Mouse (Mus musculus) hindbrain, postnatal 0 days (tissue): ENCODE measurements around the gene Kif3b. TPM values are rescaled to one million over a fixed set of nuclear protein-coding genes. Genes with fewer than 3 reads are reported as not detected.

ENCODE experiments used
- ATAC-seq: fragments of 200-750 bp; cut with Nextera tagmentation; 2 replicates; pipeline ENCODE4 v1.8.0; 2017; ENCODE audit warnings: mild to moderate bottlenecking, moderate TSS enrichment, moderate library complexity
- DNase-seq: peaks from one replicate; pipeline ENCODE4 v3.0.0-alpha.2; 2015; ENCODE audit warnings: low spot score
- H3K27ac ChIP-seq: fragments of 300-500 bp; sonication (generic); 2 replicates; pipeline ENCODE4 v1.5.1; 2014; ENCODE audit warnings: mild to moderate bottlenecking
- H3K27me3 ChIP-seq: fragments of 300-500 bp; sonication (generic); 2 replicates; pipeline ENCODE4 v1.6.1; 2014; ENCODE audit warnings: low read length, mixed read lengths; ENCODE audit not compliant: insufficient read depth
- H3K36me3 ChIP-seq: fragments of 300-500 bp; sonication (generic); 2 replicates; pipeline ENCODE4 v1.6.1; 2014; ENCODE audit warnings: low read length, mixed read lengths; ENCODE audit not compliant: insufficient read depth
- H3K4me1 ChIP-seq: fragments of 300-500 bp; sonication (generic); 2 replicates; pipeline ENCODE4 v1.6.1; 2014; ENCODE audit warnings: antibody characterized with exemption, low read length, mixed read lengths; ENCODE audit not compliant: insufficient read depth
- H3K4me2 ChIP-seq: fragments of 300-500 bp; sonication (generic); 2 replicates; pipeline ENCODE4 v1.6.1; 2014; ENCODE audit warnings: low read depth, mild to moderate bottlenecking, low read length, moderate library complexity, mixed read lengths
- H3K4me3 ChIP-seq: fragments of 300-500 bp; sonication (generic); 2 replicates; pipeline ENCODE4 v1.5.1; 2014; ENCODE audit warnings: low read length
- H3K9ac ChIP-seq: fragments of 300-500 bp; sonication (generic); replicated peaks from 2 replicates; pipeline ENCODE4 v1.6.1; 2014; ENCODE audit warnings: mild to moderate bottlenecking, low read length, moderate library complexity, mixed read lengths
- H3K9me3 ChIP-seq: fragments of 300-500 bp; sonication (generic); 2 replicates; pipeline ENCODE4 v1.6.1; 2016; ENCODE audit warnings: low read length, mixed read lengths
- CTCF ChIP-seq: IDR thresholded peaks from 2 replicates; pipeline ENCODE4 v1.5.1; 2016; ENCODE audit warnings: antibody characterized with exemption, control low read depth, low read depth
- WGBS: fragments of 180-500 bp; shearing (Covaris S2); extraction: QIAGEN DNeasy Blood & Tissue Kit; methylation state at CpG from one replicate; pipeline ENCODE4 v1.1.7; 2014; 5-methylcytosine and 5-hydroxymethylcytosine counted together
- polyA plus RNA-seq: library from polyadenylated mRNA; unstranded; fragments of >200 nt; fragmentation: Nextera tagmentation; extraction: Ambion mirVana; gene quantifications from 2 replicates; pipeline ENCODE4 v1.2.1, GENCODE M21; 2015
- total RNA-seq: library from RNA; depleted of rRNA; stranded (reverse); fragments of >200 nt; gene quantifications from 2 replicates; pipeline ENCODE4 v1.2.3, GENCODE M21; 2014; rRNA removed

Kif3b gene
- 38.1 and 42.3 TPM in 2 replicates for total RNA-seq
- 17.6 and 17.7 TPM in 2 replicates for polyA plus RNA-seq

DNA sequence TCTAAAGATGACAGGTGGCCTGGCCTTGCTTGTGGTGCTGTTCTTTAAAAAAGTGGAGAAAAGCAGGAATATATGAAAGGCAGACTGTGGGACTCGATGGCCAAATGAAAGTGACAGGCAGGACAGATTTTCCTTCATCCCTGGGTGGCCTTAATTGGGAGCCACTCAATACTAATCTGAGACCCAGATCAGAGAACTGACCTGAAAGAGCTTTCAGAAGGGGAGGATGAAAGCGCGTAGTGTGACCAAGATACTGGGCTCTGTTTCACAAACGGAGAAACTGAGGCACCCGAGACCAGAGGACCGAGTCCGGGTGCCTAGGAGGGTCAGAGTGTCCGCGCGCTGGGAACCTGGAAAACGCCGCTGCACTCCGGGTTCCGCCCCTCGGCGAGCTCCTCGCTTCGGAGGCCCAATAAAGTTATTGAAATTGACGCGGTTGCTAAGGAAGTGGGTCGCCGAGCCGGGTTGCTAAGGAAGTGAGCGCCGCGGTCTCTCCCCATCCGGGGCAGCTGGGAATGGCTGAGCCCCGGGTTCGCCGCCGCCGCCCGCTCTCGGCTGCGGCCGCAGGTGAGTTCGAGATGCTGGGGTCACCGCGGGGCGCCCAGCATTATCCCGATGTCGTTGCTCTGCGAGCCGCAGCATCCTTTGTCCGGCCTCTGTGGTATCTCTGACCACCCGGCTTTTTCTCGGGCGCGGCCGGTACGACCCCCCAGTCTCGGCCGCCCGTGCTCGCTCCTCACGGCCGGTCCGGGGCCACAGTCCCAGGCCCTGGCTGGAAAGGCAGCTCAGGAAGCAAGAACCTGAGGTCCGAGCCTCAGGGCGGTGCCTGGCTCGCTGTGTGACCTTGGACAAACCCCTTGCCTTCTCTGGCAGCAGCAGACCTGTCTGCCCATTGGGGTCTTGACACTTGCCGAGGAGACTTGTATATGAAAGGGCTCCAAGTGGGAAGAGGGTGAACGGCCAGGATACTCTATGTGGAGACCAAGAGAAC is at the start of gene Kif3b:
TSS of gene Kif3b (plus strand) at position 476 of the 991 bp plus-strand sequence.
- H3K4me3 ChIP-seq, result peak within 1 kb of the TSS; percentile 66
- ATAC-seq, result peak; percentile 93
- no peaks in the 10 kb centered on the region for H3K9me3 ChIP-seq
- H3K27ac ChIP-seq, result peak within 1 kb of the TSS; percentile 74
- peak; percentile 95 for DNase-seq
- no peaks in the 10 kb centered on the region for H3K27me3 ChIP-seq
- peak within 1 kb of the TSS; percentile 60 for H3K4me2 ChIP-seq
- no peak for TF ChIP-seq CTCF
- peaks cover 12% of the 10 kb centered on the region for H3K4me1 ChIP-seq
- no peaks in the 10 kb centered on the region for H3K36me3 ChIP-seq
- WGBS, result under 1% methylated on average over 60 of the region's 63 CpGs
- H3K9ac ChIP-seq, result peak within 1 kb of the TSS; percentile 91

DNA sequence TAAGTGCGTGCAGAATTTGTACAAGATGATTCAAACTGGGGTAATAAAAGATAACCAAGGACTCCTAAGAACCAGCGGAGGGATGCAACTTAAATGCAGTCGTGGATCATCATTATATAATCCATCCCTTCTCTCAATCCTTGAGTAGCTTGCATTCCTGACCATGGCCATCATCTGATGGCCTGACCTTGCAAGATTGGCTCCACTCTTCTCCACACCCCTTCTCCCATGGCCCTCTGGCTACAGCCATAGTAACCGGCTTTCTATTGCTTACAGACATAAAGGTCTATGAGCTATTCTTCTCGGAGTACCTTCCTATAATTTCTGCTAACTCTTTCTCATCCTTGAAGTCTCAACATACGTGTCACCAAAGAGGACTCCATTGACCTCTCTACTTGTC is 49.1 kb upstream of the Kif3b start:
- ATAC-seq (no peak), DNase-seq (no peak)
- peak overlapping the region; percentile 95; the same call in 1 of the 2 replicates for H3K9ac ChIP-seq
- H3K9me3 ChIP-seq, result no peaks in the 10 kb centered on the region
- TF ChIP-seq CTCF, result no peak
- no peaks in the 10 kb centered on the region for H3K27me3 ChIP-seq
- H3K4me3 ChIP-seq, result peak overlapping the region; percentile 94
- H3K27ac ChIP-seq, result 0 out of 2 replicates have a peak overlapping the region, but pooled peaks have one; percentile 86
- H3K4me1 ChIP-seq, result peaks cover 20% of the 10 kb centered on the region
- no peaks in the 10 kb centered on the region for H3K36me3 ChIP-seq
- H3K4me2 ChIP-seq, result peak overlapping the region; percentile 94
- WGBS, result 66% methylated on average over 6 of the region's 6 CpGs

DNA sequence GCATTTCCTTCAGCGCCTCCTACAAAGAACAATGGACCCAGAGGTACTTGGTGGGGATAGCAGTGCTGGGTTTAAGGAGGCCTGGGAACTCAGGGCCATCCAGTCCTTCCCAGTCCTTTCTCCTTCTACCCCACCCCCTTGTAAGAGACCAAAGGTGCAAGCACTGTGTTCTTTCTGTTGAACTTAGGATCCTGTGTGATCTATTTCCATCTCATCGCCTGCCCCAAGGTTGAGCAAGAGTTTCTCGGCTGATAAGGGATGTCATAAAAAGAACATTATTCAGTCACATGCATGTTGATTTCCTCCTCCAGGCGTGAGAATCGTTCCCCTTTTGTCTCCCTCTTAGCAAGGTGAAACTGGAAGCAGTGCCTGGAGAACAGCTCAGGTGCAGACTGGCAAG is 41.5 kb upstream of the Kif3b start:
- Histone ChIP-seq H3K4me3 (no peak overlapping the region), H3K27me3 (no peaks in the 10 kb centered on the region), H3K36me3 (peaks cover 18% of the 10 kb centered on the region), H3K9me3 (no peaks in the 10 kb centered on the region), H3K9ac (no peak overlapping the region), H3K4me1 (no peaks in the 10 kb centered on the region), H3K4me2 (no peak overlapping the region), H3K27ac (peak overlapping the region; percentile 20; the same call in 1 of the 2 replicates)
- WGBS, result 90% methylated on average over 5 of the region's 5 CpGs
- ATAC-seq (no peak), DNase-seq (no peak)
- no peak for TF ChIP-seq CTCF

DNA sequence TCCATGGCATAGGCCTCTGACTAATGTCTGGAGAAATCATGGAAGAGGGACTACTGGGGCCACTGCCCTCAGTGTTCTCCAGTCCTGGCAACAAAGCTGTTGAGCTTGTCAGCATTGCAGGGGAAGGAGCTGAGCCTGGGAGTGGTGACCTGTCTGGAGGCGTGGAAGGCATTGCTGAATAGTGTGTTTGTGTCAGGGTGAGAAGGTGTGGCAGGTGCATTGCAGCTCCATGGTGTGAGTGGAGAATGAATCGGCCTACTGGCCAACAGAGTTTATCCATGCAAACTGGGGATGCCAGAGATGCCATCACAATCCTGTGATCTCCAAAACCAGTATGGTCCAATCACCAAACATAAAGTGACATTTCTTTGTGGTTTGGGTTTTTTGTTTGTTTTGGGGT is 34.6 kb upstream of the Kif3b start:
- no peak for ATAC-seq
- no peak for TF ChIP-seq CTCF
- Histone ChIP-seq H3K4me2 (no peak overlapping the region), H3K27ac (no peak overlapping the region), H3K27me3 (no peaks in the 10 kb centered on the region), H3K4me3 (no peak overlapping the region), H3K9me3 (no peaks in the 10 kb centered on the region), H3K36me3 (peaks cover 7% of the 10 kb centered on the region; the same call in 1 of the 2 replicates), H3K9ac (no peak overlapping the region), H3K4me1 (no peaks in the 10 kb centered on the region)
- no peak for DNase-seq
- 95% methylated on average over 2 of the region's 2 CpGs for WGBS

DNA sequence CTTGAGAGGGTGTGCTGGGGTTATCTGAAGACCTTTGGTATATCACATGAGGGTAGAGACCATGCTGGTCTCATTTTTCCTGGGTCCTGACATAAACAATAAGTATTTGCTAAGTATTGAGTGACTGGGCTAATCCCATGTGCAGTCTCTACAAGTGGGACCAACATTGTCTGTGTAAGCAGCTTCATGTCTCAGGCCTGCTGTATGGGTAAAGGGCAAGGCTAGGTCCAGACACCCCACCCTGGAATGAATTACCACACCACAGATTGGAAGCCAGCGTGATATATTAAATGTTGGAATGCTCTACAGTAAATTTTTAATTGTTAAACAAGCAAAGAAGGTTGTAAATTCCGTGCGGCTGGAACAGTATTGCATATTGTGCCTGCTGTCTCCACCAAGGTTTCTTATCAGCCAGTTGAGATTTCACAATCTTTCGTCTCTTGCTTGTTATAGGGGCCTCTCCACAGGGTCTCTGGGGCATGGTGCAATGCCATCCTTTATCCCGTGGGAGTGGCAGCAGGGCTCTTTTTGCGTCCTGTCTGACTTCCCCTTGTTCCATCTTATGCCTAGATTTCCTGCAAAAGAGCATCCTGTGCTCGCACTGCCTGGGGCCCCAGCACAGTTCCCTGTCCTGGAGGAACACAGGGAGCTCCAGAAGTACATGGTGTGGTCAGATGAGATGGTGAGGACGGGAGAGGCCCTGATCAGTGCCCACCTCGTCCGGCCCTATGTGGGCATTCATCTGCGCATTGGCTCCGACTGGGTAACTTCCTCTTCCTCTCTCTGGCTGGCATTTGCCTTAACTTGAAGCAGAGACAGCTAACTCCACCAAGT is 32.0 kb upstream of the Kif3b start:
- no peak overlapping the region for H3K9ac ChIP-seq
- WGBS, result 87% methylated on average over 12 of the region's 12 CpGs
- H3K27ac ChIP-seq, result no peak overlapping the region

DNA sequence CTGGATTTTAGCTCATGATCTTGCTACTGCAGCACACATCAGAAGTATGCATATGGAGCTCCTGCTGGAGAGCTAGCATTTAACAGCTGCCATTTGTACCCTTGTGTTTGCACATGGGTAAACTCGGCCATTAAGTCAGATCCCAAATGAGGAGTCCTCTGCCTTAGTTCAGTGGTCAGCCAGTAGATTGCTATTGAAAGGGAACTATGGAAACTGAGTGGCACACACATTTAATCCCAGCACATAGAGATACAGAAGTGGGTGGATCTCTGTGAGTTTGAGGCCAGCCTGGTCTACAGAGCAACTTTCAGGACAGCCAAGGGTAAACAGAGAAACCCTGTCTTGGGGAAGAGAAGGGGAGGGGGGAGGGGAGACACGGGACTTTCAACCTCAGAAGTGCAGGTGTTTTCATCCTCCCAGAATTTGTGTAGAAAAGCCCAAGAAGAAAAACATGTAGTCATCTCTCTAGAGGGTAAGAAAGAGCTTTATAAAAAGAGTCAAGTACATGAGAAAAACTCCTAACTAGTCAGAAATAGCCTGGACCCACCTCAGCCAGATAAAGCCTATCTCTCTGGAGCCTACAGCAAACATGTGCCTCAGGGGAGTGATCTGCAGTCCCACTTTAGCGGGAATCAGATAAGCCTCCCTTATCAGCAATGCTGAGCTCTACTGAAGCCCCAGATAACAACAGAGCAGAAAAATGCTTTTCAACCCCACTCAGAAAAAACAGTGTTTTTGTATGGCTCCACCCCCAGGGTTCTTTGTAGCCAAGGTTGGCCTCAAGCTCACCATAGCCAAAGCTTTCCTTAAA is 31.1 kb upstream of the Kif3b start:
- H3K27ac ChIP-seq, result no peak overlapping the region
- peaks cover 6% of the 10 kb centered on the region; the same call in 1 of the 2 replicates for H3K36me3 ChIP-seq
- H3K9me3 ChIP-seq, result no peaks in the 10 kb centered on the region
- H3K4me1 ChIP-seq, result no peaks in the 10 kb centered on the region
- WGBS, result 75% methylated on average over 3 of the region's 3 CpGs
- H3K27me3 ChIP-seq, result no peaks in the 10 kb centered on the region
- no peak for TF ChIP-seq CTCF
- H3K4me2 ChIP-seq, result no peak overlapping the region
- no peak overlapping the region for H3K9ac ChIP-seq
- no peak overlapping the region for H3K4me3 ChIP-seq
- no peak for ATAC-seq
- DNase-seq, result no peak

More for the DNA sequence above, 32.0 kb upstream of the Kif3b start:
- Histone ChIP-seq H3K27me3 (no peaks in the 10 kb centered on the region), H3K36me3 (peaks cover 7% of the 10 kb centered on the region; the same call in 1 of the 2 replicates), H3K4me1 (no peaks in the 10 kb centered on the region), H3K4me2 (no peak overlapping the region), H3K9me3 (no peaks in the 10 kb centered on the region), H3K4me3 (no peak overlapping the region)
- TF ChIP-seq CTCF, result no peak
- ATAC-seq (no peak), DNase-seq (no peak)
